Comparison of ENCODE assay signal across 12 mouse cellular contexts in the genomic region with DNA sequence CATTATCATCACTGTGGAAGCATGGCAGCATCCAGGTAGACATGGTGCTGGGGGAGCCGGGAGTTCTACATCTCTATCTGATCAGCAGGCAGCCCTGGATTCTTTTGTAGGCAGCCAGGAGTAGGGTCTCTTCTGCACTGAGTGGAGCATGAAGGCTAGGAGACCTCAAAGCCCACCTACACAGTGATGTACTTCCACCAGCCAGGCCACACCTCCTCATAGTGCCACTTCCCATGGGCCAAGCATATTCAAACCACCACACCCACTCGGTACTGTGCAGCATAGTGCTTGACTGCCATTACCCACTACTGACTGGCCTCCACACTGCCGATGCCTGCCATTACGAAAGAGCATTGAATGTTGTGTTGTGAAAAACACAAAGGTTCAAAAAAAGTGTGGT. TPM values are rescaled to one million over a fixed set of nuclear protein-coding genes. Genes with fewer than 3 reads are reported as not detected.
A peak's percentile ranks its signal among the peaks of the same experiment; 100 is the strongest.
DNase-seq lines count a peak whose midpoint lies in the region; ATAC-seq and TF ChIP-seq lines count a peak whose summit lies in the region.
"Had no signal": no experiment of that assay in that cellular context is flagged by ENCODE, and none has a peak within 500 bp of the region (broad histone marks: within the 10 kb centered on the region; RNA-seq: fewer than 3 reads in every experiment).

No protein-coding gene starts in this region.

- H3K9ac ChIP-seq in heart, adult 2 months (ENCODE audit: low read depth, low read length), result no peak overlapping the region
- H3K9ac ChIP-seq in lung, embryonic 16.5 days (ENCODE audit: low read length), result no peak overlapping the region
- no peak overlapping the region for H3K9ac ChIP-seq in limb, embryonic 13.5 days

- no peak for TF ChIP-seq POLR2A in heart, adult 2 months (IDR thresholded peaks at IDR 0.05; ENCODE audit: insufficient read depth, low read depth, low read length)

- H3K79me2 ChIP-seq in heart, adult 2 months (replicated peaks; ENCODE audit: control insufficient read depth, insufficient read depth, low read length), result no peaks in the 10 kb centered on the region

- peak overlapping the region; percentile 69 for H3K27ac ChIP-seq in heart, adult 2 months
- no peak overlapping the region; the same call in 1 of the 2 replicates for H3K27ac ChIP-seq in lung, embryonic 16.5 days (ENCODE audit: low read length)
- H3K27ac ChIP-seq in limb, embryonic 13.5 days, result peak overlapping the region; percentile 84; the same call in 1 of the 2 replicates
- H3K27ac ChIP-seq: hindbrain, postnatal 0 days; layer of hippocampus, adult 2 months had no signal

- no peak for TF ChIP-seq CTCF in heart, adult 2 months (IDR thresholded peaks at IDR 0.05)

- H3K36me3 ChIP-seq in heart, adult 2 months (ENCODE audit: control insufficient read depth, insufficient read depth, low read length), result no peaks in the 10 kb centered on the region
- H3K36me3 ChIP-seq in lung, embryonic 16.5 days (ENCODE audit: control insufficient read depth, insufficient read depth, low read length), result no peaks in the 10 kb centered on the region
- no peaks in the 10 kb centered on the region for H3K36me3 ChIP-seq in limb, embryonic 13.5 days

- no peaks in the 10 kb centered on the region for H3K27me3 ChIP-seq in heart, adult 2 months (ENCODE audit: control insufficient read depth, insufficient read depth, low read length)
- no peaks in the 10 kb centered on the region for H3K27me3 ChIP-seq in lung, embryonic 16.5 days (ENCODE audit: control insufficient read depth, insufficient read depth, low read depth, low read length)
- H3K27me3 ChIP-seq in limb, embryonic 13.5 days, result no peaks in the 10 kb centered on the region

- H3K4me3 ChIP-seq in heart, adult 2 months, result no peak overlapping the region
- H3K4me3 ChIP-seq in lung, embryonic 16.5 days (ENCODE audit: low read length), result no peak overlapping the region
- no peak overlapping the region for H3K4me3 ChIP-seq in limb, embryonic 13.5 days

- TF ChIP-seq EP300 in heart, adult 2 months (IDR thresholded peaks at IDR 0.05; ENCODE audit: insufficient read depth, low read depth, low read length), result no peak

- intact Hi-C loops in heart, adult 2 months (cut with DNase I), result no loop called here
- intact Hi-C loops in heart, postnatal 25 days (cut with DNase I), result no loop called here

- H3K4me2 ChIP-seq in lung, embryonic 16.5 days (ENCODE audit: low read depth, low read length), result peak overlapping the region; percentile 57; the same call in 1 of the 2 replicates
- no peak overlapping the region for H3K4me2 ChIP-seq in limb, embryonic 13.5 days (replicated peaks)

- DNase-seq in heart, adult 2 months, result no peak
- DNase-seq in heart, postnatal 25 days (ENCODE audit: low spot score), result no peak
- no peak for DNase-seq in lung, postnatal 25 days (ENCODE audit: low spot score)
- DNase-seq in left cerebral cortex, adult 18-20 months (ENCODE audit: low spot score in 2 of 2), result no peak
- no peak for DNase-seq in adrenal gland, postnatal 25 days
- DNase-seq: right cerebral cortex, adult 18-20 months; thymus, adult 2 months had no signal

- H3K4me1 ChIP-seq in heart, adult 2 months (ENCODE audit: control insufficient read depth, insufficient read depth, low read length), result peaks cover 2% of the 10 kb centered on the region; the same call in 1 of the 2 replicates
- peaks cover 3% of the 10 kb centered on the region for H3K4me1 ChIP-seq in lung, embryonic 16.5 days (replicated peaks; ENCODE audit: control insufficient read depth, insufficient read depth, low read length)
- peaks cover 12% of the 10 kb centered on the region for H3K4me1 ChIP-seq in limb, embryonic 13.5 days

- ATAC-seq in lung, embryonic 16.5 days (ENCODE audit: low read depth), result no peak
- ATAC-seq in limb, embryonic 13.5 days (ENCODE audit: low FRiP score, low read depth), result no peak
- no peak for ATAC-seq in megakaryocyte progenitor cell, adult 5-6 weeks (replicated peaks; ENCODE audit: poor library complexity)
- ATAC-seq: hindbrain, postnatal 0 days had no signal

- H3K9me3 ChIP-seq in lung, embryonic 16.5 days (ENCODE audit: control insufficient read depth, low read length), result no peaks in the 10 kb centered on the region
- H3K9me3 ChIP-seq in limb, embryonic 13.5 days, result 0 out of 2 replicates have a peak, but pooled peaks cover 3% of the 10 kb centered on the region

- 93% methylated on average over 4 of the region's 4 CpGs for WGBS in heart, adult 2 months
- WGBS in lung, embryonic 16.5 days, result 92% methylated on average over 4 of the region's 4 CpGs
- 93% methylated on average over 4 of the region's 4 CpGs for WGBS in limb, embryonic 13.5 days

RNA-seq across cellular contexts. Expression of a gene that starts 28.0 kb away (rescaled TPM):
- 1 to 10 TPM; 1.1 TPM for total RNA-seq in heart, adult 2 months (2021)
- 0.61 TPM in 2 replicates for polyA plus RNA-seq in heart, adult 2 months (2012; rRNA removed)
- 1 to 10 TPM in 1 of 2 experiments, under 1 TPM in 1; 0.92 to 1.8 TPM for total RNA-seq in heart, postnatal 25 days (2021)
- 1.2 and 1.5 TPM in 2 replicates for polyA plus RNA-seq in lung, embryonic 16.5 days (2015; fragmentation: Nextera tagmentation; extraction: Ambion mirVana)
- 2.7 and 3.1 TPM in 2 replicates for polyA plus RNA-seq in limb, embryonic 13.5 days (2015; fragmentation: Nextera tagmentation; extraction: Ambion mirVana)
- total RNA-seq in left cerebral cortex, adult 18-20 months (2021), result 1 to 10 TPM; 1.9 to 3.0 TPM
- 3.2 and 5.5 TPM in 2 replicates for total RNA-seq in adrenal gland, postnatal 25 days (2021)
- 2.9 and 3.0 TPM in 2 replicates for total RNA-seq in megakaryocyte progenitor cell, adult 5-6 weeks (2015)
- total RNA-seq in megakaryocyte progenitor cell, adult 5-6 weeks (2017), result 1.6 and 1.7 TPM in 2 replicates

RNA-seq across cellular contexts. Expression of a gene that starts 33.7 kb away (rescaled TPM):
- total RNA-seq in heart, adult 2 months (2021), result 100 to 1,000 TPM; 123 to 160 TPM
- polyA plus RNA-seq in heart, adult 2 months (2012; rRNA removed), result 65.5 and 79.6 TPM in 2 replicates
- 100 to 1,000 TPM; 113 to 183 TPM for total RNA-seq in heart, postnatal 25 days (2021)
- polyA plus RNA-seq in lung, embryonic 16.5 days (2015; fragmentation: Nextera tagmentation; extraction: Ambion mirVana), result 12.9 and 15.2 TPM in 2 replicates
- polyA plus RNA-seq in limb, embryonic 13.5 days (2015; fragmentation: Nextera tagmentation; extraction: Ambion mirVana), result 35.5 and 36.7 TPM in 2 replicates
- 1 to 10 TPM; 6.3 to 8.3 TPM for total RNA-seq in left cerebral cortex, adult 18-20 months (2021)
- total RNA-seq in adrenal gland, postnatal 25 days (2021), result 9.5 and 10.6 TPM in 2 replicates
- 1.6 and 1.7 TPM in 2 replicates for total RNA-seq in megakaryocyte progenitor cell, adult 5-6 weeks (2015)
- total RNA-seq in megakaryocyte progenitor cell, adult 5-6 weeks (2017), result 1.7 and 2.0 TPM in 2 replicates
